ENCODE assay signal across 28 mouse cellular contexts in genomic region chr3:96152611-96153010, GRCm38 (mm10). TPM values are rescaled to one million over a fixed set of nuclear protein-coding genes. Genes with fewer than 3 reads are reported as not detected.
DNase-seq lines count a peak whose midpoint lies in the region; ATAC-seq and TF ChIP-seq lines count a peak whose summit lies in the region.
"Had no signal": no experiment of that assay in that cellular context is flagged by ENCODE, and none has a peak within 500 bp of the region (broad histone marks: within the 10 kb centered on the region; RNA-seq: fewer than 3 reads in every experiment).

No protein-coding gene starts in this region.

- no peak overlapping the region for H3K4me3 ChIP-seq in left cerebral cortex, adult 2 months
- no peak overlapping the region for H3K4me3 ChIP-seq in bone marrow macrophage, adult 2 months (ENCODE audit: insufficient read depth, low read length)
- H3K4me3 ChIP-seq in olfactory bulb, adult 2 months (ENCODE audit: insufficient read depth, low read depth, low read length), result no peak overlapping the region
- no peak overlapping the region for H3K4me3 ChIP-seq in gastrocnemius, adult 2 months
- H3K4me3 ChIP-seq: forebrain, embryonic 10.5 days; forebrain, embryonic 13.5 days; heart, embryonic 12.5 days; heart, embryonic 15.5 days; hindbrain, embryonic 10.5 days; hindbrain, embryonic 13.5 days had no signal

- peak overlapping the region; percentile 34; the same call in 1 of the 2 replicates for H3K27ac ChIP-seq in left cerebral cortex, adult 2 months
- peak overlapping the region; percentile 57 for H3K27ac ChIP-seq in bone marrow macrophage, adult 2 months (ENCODE audit: insufficient read depth, low read depth, low read length)
- peak overlapping the region; percentile 52 for H3K27ac ChIP-seq in olfactory bulb, adult 2 months (ENCODE audit: insufficient read depth, low read depth, low read length)
- no peak overlapping the region for H3K27ac ChIP-seq in gastrocnemius, adult 2 months
- H3K27ac ChIP-seq: forebrain, embryonic 10.5 days; forebrain, embryonic 13.5 days; heart, embryonic 15.5 days; hindbrain, embryonic 10.5 days; hindbrain, embryonic 13.5 days had no signal

- H3K4me1 ChIP-seq in bone marrow macrophage, adult 2 months (ENCODE audit: control insufficient read depth, insufficient read depth, low read length), result peaks cover 19% of the 10 kb centered on the region
- peaks cover 13% of the 10 kb centered on the region for H3K4me1 ChIP-seq in olfactory bulb, adult 2 months (ENCODE audit: control insufficient read depth, insufficient read depth, low read length)
- H3K4me1 ChIP-seq: forebrain, embryonic 10.5 days; forebrain, embryonic 13.5 days; heart, embryonic 12.5 days; hindbrain, embryonic 10.5 days; hindbrain, embryonic 13.5 days had no signal

- TF ChIP-seq POLR2A in bone marrow macrophage, adult 2 months (IDR thresholded peaks at IDR 0.05; ENCODE audit: borderline replicate concordance, low read depth, low read length), result no peak
- TF ChIP-seq POLR2A in olfactory bulb, adult 2 months (IDR thresholded peaks at IDR 0.05; ENCODE audit: insufficient read depth, low read depth, low read length), result no peak

- DNase-seq in frontal cortex, postnatal 14 days (ENCODE audit: low spot score in 2 of 2), result no peak
- DNase-seq in left cerebral cortex, adult 2 months (ENCODE audit: extremely low spot score in 1 of 2, low spot score in 2 of 2), result no peak
- no peak for DNase-seq in left cerebral cortex, postnatal 10 days (ENCODE audit: extremely low spot score in 1 of 2, low spot score in 2 of 2)
- DNase-seq in adrenal gland, postnatal 36 days, result no peak
- DNase-seq in gastrocnemius, adult 2 months, result no peak
- DNase-seq: adrenal gland, adult 8-10 months; adrenal gland, postnatal 25 days; cerebellum, adult 11-12 months; cerebellum, adult 8-10 months; cerebellum, postnatal 10 days; cerebellum, postnatal 36 days; gastrocnemius, postnatal 10 days; gastrocnemius, postnatal 36 days; heart, postnatal 10 days; heart, postnatal 36 days had no signal

- TF ChIP-seq CTCF in left cerebral cortex, adult 2 months (IDR thresholded peaks at IDR 0.05), result no peak
- TF ChIP-seq CTCF in bone marrow macrophage, adult 2 months (IDR thresholded peaks at IDR 0.05; ENCODE audit: low read depth, low read length), result no peak
- no peak for TF ChIP-seq CTCF in olfactory bulb, adult 2 months (IDR thresholded peaks at IDR 0.05; ENCODE audit: insufficient read depth, low read depth, low read length)
- no peak for TF ChIP-seq CTCF in gastrocnemius, adult 2 months (IDR thresholded peaks at IDR 0.05)

- WGBS in olfactory bulb, adult 2 months, result 49% methylated on average over 5 of the region's 5 CpGs

- peak; percentile 82 for ATAC-seq in frontal cortex, adult (ENCODE audit: low TSS enrichment)
- ATAC-seq: activated CD4-positive, CD25-positive, alpha-beta regulatory T cell, adult 4 months; forebrain, embryonic 13.5 days; forebrain, embryonic 16.5 days; hindbrain, embryonic 16.5 days had no signal

- intact Hi-C loops in left cerebral cortex, adult 2 months (cut with DNase I), result no loop called here
- intact Hi-C loops in left cerebral cortex, postnatal 10 days (cut with DNase I), result no loop called here
- intact Hi-C loops in gastrocnemius, adult 2 months (cut with DNase I), result no loop called here

RNA-seq across cellular contexts. Expression of gene Mtmr11, which starts 9.2 kb away (rescaled TPM):
- total RNA-seq in left cerebral cortex, adult 2 months (2021), result 1 to 10 TPM; 7.3 to 8.1 TPM
- 1 to 10 TPM; 5.3 to 6.7 TPM for total RNA-seq in left cerebral cortex, postnatal 10 days (2021)
- polyA plus RNA-seq in bone marrow macrophage, adult 2 months (2012; ENCODE audit: insufficient read depth, insufficient read length, missing spikeins), result 12.6 and 14.4 TPM in 2 replicates
- polyA plus RNA-seq in olfactory bulb, adult 2 months (2012; ENCODE audit: insufficient read depth, insufficient read length, low replicate concordance, missing spikeins), result not detected in 2 replicates
- total RNA-seq in adrenal gland, postnatal 36 days (2021), result 10 to 100 TPM; 15.6 to 31.5 TPM
- 1 to 10 TPM; 1.9 to 2.5 TPM for total RNA-seq in gastrocnemius, adult 2 months (2021)
- total RNA-seq: granulocyte monocyte progenitor cell, adult 5-6 weeks had no signal

RNA-seq across cellular contexts. Expression of gene Sf3b4, which starts 19.5 kb away (rescaled TPM):
- total RNA-seq in left cerebral cortex, adult 2 months (2021), result 10 to 100 TPM; 44.0 to 45.5 TPM
- 10 to 100 TPM; 45.5 to 47.2 TPM for total RNA-seq in left cerebral cortex, postnatal 10 days (2021)
- 53.7 and 62.7 TPM in 2 replicates for polyA plus RNA-seq in bone marrow macrophage, adult 2 months (2012; ENCODE audit: insufficient read depth, insufficient read length, missing spikeins)
- not detected in 2 replicates for polyA plus RNA-seq in olfactory bulb, adult 2 months (2012; ENCODE audit: insufficient read depth, insufficient read length, low replicate concordance, missing spikeins)
- total RNA-seq in adrenal gland, postnatal 36 days (2021), result 10 to 100 TPM; 53.6 to 57.9 TPM
- total RNA-seq in gastrocnemius, adult 2 months (2021), result 10 to 100 TPM; 11.0 to 11.7 TPM

RNA-seq across cellular contexts. Expression of gene Sv2a, which starts 28.3 kb away (rescaled TPM):
- 100 to 1,000 TPM; 408 TPM for total RNA-seq in left cerebral cortex, adult 2 months (2021)
- 100 to 1,000 TPM; 404 to 435 TPM for total RNA-seq in left cerebral cortex, postnatal 10 days (2021)
- 0.64 and 0.92 TPM in 2 replicates for polyA plus RNA-seq in bone marrow macrophage, adult 2 months (2012; ENCODE audit: insufficient read depth, insufficient read length, missing spikeins)
- 106 TPM in 1 of 2 replicates, not detected in the other for polyA plus RNA-seq in olfactory bulb, adult 2 months (2012; ENCODE audit: insufficient read depth, insufficient read length, low replicate concordance, missing spikeins)
- total RNA-seq in adrenal gland, postnatal 36 days (2021), result 1 to 10 TPM; 5.5 to 7.5 TPM
- under 1 TPM; 0.25 to 0.26 TPM for total RNA-seq in gastrocnemius, adult 2 months (2021)

RNA-seq across cellular contexts. Expression of gene Otud7b, which starts 48.3 kb away (rescaled TPM):
- 10 to 100 TPM; 33.3 to 33.4 TPM for total RNA-seq in left cerebral cortex, adult 2 months (2021)
- 10 to 100 TPM; 13.4 to 17.6 TPM for total RNA-seq in left cerebral cortex, postnatal 10 days (2021)
- 4.7 and 5.1 TPM in 2 replicates for polyA plus RNA-seq in bone marrow macrophage, adult 2 months (2012; ENCODE audit: insufficient read depth, insufficient read length, missing spikeins)
- polyA plus RNA-seq in olfactory bulb, adult 2 months (2012; ENCODE audit: insufficient read depth, insufficient read length, low replicate concordance, missing spikeins), result not detected in 2 replicates
- 10 to 100 TPM; 34.5 to 39.3 TPM for total RNA-seq in adrenal gland, postnatal 36 days (2021)
- total RNA-seq in gastrocnemius, adult 2 months (2021), result 10 to 100 TPM; 54.6 to 58.3 TPM

Comparison
In these comparisons a context has a peak if more than half of its experiments do, and no peak if none do; other contexts are left out.
1. RNA of gene Sv2a, which starts 28.3 kb away (total RNA-seq): 404 to 435 TPM in left cerebral cortex, postnatal 10 days and 408 TPM in left cerebral cortex, adult 2 months; 5.5 to 7.5 TPM in adrenal gland, postnatal 36 days and 0.25 to 0.26 TPM in gastrocnemius, adult 2 months; every median in the first group is over 10 times any median in the second.